Comparison of ENCODE assay signal across 11 mouse cellular contexts in genomic region chr11:100865618-100866017, GRCm38 (mm10).
"Had no signal": no experiment of that assay in that cellular context is flagged by ENCODE, and none has a peak within 500 bp of the region (broad histone marks: within the 10 kb centered on the region; RNA-seq: fewer than 3 reads in every experiment).

No protein-coding gene starts in this region.

- H3K9me3 ChIP-seq: intestine, embryonic 15.5 days; limb, embryonic 13.5 days had no signal

- H3K4me3 ChIP-seq: intestine, embryonic 15.5 days; limb, embryonic 13.5 days had no signal

- H3K27me3 ChIP-seq: intestine, embryonic 15.5 days had no signal

- H3K27ac ChIP-seq: intestine, embryonic 15.5 days; limb, embryonic 13.5 days; liver, embryonic 14.5 days had no signal

- H3K9ac ChIP-seq: intestine, embryonic 15.5 days; limb, embryonic 13.5 days; liver, embryonic 14.5 days had no signal

- H3K4me2 ChIP-seq: intestine, embryonic 15.5 days; limb, embryonic 13.5 days; midbrain, embryonic 11.5 days had no signal

- DNase-seq: kidney, adult 18-20 months; kidney, postnatal 14 days; left cerebral cortex, postnatal 4 days; lung, adult 18-20 months; right cerebral cortex, postnatal 14 days; thymus, postnatal 25 days had no signal

- H3K36me3 ChIP-seq: intestine, embryonic 15.5 days; limb, embryonic 13.5 days had no signal

- ATAC-seq: intestine, embryonic 15.5 days; midbrain, embryonic 16.5 days had no signal
